Mouse (Mus musculus) urinary bladder, adult 18-20 months (tissue): ENCODE data around the gene Reck.
A peak's percentile ranks its signal among the peaks of the same experiment; 100 is the strongest.

Source experiments
- DNase-seq, 2 experiments: peaks; one replicate each; pipeline ENCODE4 v3.0.0; 2022; ENCODE audit warnings: low spot score in 2 of 2, mixed read lengths in 2 of 2

Gene Reck

GRCm38 (mm10) chr4:43969373-43969772 lies 94.0 kb downstream of the Reck start:
- no peak for DNase-seq

GRCm38 (mm10) chr4:43970393-43971330 lies 95.3 kb downstream of the Reck start:
- no peak for DNase-seq

GRCm38 (mm10) chr4:43971541-43972136 lies 96.3 kb downstream of the Reck start:
- no peak for DNase-seq

DNA sequence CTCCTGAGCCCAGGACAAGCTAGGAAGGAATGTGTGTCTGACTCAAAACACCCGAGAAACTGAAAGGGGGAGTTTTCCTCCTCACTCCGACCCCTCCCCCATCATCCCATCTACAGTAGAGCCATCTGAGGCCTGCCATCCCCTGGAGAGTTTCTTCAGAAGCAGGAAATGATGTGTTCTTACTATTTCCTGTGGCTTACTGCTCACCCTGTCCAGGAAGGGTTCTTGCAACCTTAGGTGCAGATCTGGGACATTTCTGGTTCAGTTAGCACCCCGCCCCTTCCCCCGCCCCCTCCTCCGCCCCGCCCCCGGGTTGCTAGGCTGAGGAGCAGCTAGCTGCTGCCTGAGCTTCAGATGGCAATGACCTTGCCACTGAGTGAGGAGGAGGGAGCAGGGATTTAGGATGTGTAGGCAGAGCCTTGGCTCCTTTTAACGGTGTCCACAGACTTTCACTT lies 96.8 kb downstream of the Reck start:
- no peak for DNase-seq

- no peak for DNase-seq
Observed at GRCm38 (mm10) chr4:43973526-43973981, 98.2 kb downstream of the Reck start.

DNA sequence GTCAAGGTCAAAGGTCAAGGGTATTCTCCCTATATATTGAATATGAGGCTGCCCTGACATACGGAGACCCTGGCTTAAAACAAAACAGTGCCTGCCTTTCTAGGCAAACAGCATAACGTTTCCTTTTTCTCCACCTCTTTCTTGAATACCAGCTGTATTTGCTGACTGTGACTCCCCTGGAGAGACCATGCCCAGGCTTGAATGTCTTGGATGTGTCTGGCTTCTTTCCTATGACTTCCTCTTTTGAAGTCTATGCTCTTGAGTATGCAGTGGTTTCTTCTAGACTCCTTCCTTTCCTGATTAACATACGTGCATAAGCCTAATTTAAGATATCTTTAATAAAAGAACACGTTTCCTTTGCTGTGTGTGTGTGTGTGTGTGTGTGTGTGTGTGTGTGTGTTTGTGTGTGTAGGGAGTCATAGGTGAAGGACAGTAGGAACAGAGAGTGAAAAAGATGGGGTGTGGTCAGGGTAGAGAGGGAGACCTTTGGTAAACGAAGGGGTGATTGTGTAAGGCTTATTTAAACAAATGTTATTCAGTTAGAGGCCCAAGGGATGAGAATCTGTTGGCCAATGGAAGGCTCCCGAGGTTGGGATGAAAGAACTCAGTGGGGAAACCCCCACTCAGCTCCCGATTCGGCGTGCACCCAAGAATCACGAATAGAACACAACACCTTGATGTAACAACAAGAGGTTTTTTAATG lies 99.7 kb downstream of the Reck start:
- no peak for DNase-seq

GRCm38 (mm10) chr4:43976223-43976740 lies 101.0 kb downstream of the Reck start:
- no peak for DNase-seq

DNA sequence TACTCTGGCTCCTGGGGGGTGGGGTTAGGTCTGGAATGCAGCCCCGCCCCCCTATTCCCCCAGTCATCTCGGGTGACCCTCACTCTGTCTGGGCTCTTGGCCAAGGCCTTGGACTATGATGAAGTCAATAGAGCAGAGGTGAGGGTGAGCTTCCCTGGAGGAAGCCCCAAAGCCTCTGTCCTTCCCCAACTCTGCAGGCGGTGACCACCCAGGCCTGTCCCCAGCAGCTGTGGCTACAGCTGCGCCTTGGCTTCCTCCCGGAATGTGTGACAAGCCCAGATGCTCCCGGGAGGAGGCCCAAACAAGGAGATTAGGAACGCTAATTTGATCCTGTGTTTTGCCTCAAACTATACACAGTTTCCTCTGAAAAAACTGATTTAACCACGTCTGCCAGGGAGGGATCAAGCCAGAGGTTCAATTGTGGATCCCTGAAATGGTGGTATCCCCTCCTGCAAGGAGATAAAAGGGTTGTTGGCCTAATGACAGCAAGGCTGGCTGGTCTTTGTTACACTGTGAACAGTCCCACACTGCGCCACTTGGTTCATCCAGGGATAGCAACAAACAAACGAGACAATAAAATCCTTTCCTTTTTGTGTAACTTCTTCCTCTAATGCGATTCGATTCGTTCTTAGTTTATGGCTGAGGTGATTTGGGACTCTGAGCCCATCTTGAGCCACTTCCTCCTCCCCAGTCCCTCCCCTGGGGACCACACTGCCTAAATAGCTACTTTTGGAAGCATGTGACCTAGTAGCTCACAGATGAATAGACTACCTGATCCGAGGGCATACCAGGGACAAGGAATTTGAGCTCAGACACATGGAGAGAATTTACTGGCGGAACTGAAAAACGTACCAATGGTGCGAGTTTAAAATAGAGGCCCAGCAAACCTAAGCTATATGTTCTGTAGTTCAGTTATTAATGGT lies 103.5 kb downstream of the Reck start:
- no peak for DNase-seq

- DNase-seq = no peak
Observed at GRCm38 (mm10) chr4:43979746-43980145, 104.4 kb downstream of the Reck start.

- DNase-seq = no peak
Observed at GRCm38 (mm10) chr4:43980236-43980635, 104.9 kb downstream of the Reck start.

- DNase-seq = no peak
Observed at GRCm38 (mm10) chr4:43980846-43981245, 105.5 kb downstream of the Reck start.

DNA sequence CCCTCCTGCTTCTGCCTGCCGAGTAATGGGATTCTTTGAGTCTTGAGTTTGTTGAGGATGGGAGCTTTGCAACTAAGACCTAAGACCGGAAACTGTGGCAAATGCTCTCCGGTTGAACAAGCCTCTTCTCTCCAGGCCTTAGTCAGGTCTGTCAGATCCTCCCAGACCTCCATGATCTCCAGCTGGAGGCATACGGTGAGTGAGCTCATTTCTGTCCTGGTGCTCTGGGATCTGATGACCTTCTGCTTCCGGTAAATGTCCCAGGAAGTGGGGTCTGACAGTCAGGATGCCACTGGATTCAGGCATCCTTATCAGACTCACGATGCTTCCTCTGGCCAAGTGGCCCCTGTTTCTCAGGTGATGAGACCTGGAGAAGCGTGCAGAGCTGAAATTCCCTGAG lies 105.9 kb downstream of the Reck start:
- no peak for DNase-seq

DNA sequence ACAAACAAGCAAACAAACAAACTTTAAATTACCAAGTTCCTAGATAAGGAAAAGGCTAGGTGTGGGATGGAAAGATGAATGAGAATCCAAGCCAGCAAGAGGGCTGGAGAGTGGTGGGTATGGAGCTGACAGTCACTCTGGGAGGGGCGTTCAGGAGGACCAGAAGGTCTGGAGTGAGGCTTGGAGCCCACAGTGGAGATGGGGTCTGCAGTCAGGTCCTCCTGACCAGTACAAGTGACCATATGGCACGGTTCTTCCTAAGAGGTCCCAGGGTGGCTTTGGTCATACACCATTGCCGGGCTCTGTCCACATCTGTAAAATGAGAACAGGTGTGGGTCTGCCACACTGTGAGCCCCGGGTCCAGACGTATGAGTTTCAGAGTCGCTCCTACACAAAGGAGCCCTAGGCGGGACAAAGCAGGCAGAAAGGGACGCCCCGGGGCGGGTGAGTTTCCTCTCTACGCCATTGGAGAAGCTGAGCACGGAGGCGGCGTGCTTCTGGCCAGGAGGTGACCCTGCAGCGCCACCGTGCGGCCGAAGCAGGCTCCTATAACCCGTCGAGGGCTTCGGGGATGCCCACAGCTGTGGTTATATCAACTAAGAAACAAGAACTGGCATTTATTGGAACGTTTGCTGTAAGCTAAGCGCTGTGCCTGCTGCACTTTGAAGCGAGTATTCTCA lies 106.9 kb downstream of the Reck start:
- peak; percentile 88 to 89 for DNase-seq

GRCm38 (mm10) chr4:43983181-43983580 lies 107.9 kb downstream of the Reck start, which contains the start of gene Ccin:
Gene Ccin (plus strand): TSS chr4:43983483.
- no peak for DNase-seq

DNA sequence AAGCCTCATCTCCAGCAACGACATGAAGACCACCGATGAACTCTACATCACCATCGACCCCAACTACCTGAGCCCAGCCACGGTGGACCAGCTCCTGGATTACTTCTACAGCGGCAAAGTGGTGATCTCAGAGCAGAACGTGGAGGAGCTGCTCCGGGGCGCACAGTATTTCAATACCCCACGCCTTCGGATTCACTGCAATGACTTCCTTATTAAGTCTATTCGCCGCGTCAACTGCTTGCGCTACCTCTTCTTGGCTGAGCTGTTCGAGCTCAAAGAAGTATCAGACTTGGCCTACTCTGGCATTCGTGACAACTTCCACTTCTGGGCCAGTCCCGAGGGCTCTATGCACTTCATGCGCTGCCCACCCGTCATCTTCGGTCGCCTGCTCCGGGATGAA lies 108.4 kb downstream of the Reck start:
- no peak for DNase-seq

- no peak for DNase-seq
Observed at GRCm38 (mm10) chr4:43984326-43984725, 109.0 kb downstream of the Reck start.

GRCm38 (mm10) chr4:43988976-43989375 lies 113.6 kb downstream of the Reck start:
- DNase-seq = no peak

- DNase-seq = no peak
Observed at GRCm38 (mm10) chr4:43993072-43993471, 117.7 kb downstream of the Reck start.

- no peak for DNase-seq
Observed at GRCm38 (mm10) chr4:43994342-43994741, 119.0 kb downstream of the Reck start.
